ENCODE assay signal across 9 mouse cellular contexts in genomic region chr1:88658290-88658857, GRCm38 (mm10). TPM values are rescaled to one million over a fixed set of nuclear protein-coding genes. Genes with fewer than 3 reads are reported as not detected.
DNase-seq lines count a peak whose midpoint lies in the region; ATAC-seq and TF ChIP-seq lines count a peak whose summit lies in the region.
"Had no signal": no experiment of that assay in that cellular context is flagged by ENCODE, and none has a peak within 500 bp of the region (broad histone marks: within the 10 kb centered on the region; RNA-seq: fewer than 3 reads in every experiment).

No protein-coding gene starts in this region.

- DNase-seq in kidney, postnatal 10 days: peak; percentile 49
- DNase-seq in cerebellum, postnatal 36 days: peak; percentile 55 to 66
- DNase-seq in heart, postnatal 0 days (ENCODE audit: low spot score): peak; percentile 92
- peak; percentile 43 to 89 for DNase-seq in left cerebral cortex, postnatal 25 days (ENCODE audit: low spot score in 2 of 2)
- DNase-seq in right cerebral cortex, postnatal 36 days (ENCODE audit: low spot score in 2 of 2): peak; percentile 54 to 69
- no peak for DNase-seq in ovary, postnatal 36 days (ENCODE audit: low spot score)

- no peak overlapping the region for H3K9ac ChIP-seq in kidney, embryonic 15.5 days
- no peak overlapping the region for H3K9ac ChIP-seq in heart, postnatal 0 days (replicated peaks; ENCODE audit: low read depth, low read length)
- H3K9ac ChIP-seq: midbrain, embryonic 12.5 days had no signal

- H3K4me1 ChIP-seq in kidney, embryonic 15.5 days: 0 out of 2 replicates have a peak, but pooled peaks cover 2% of the 10 kb centered on the region
- peaks cover 23% of the 10 kb centered on the region for H3K4me1 ChIP-seq in heart, postnatal 0 days (ENCODE audit: control insufficient read depth, insufficient read depth)

- H3K4me2 ChIP-seq in kidney, embryonic 15.5 days: no peak overlapping the region
- H3K4me2 ChIP-seq in heart, postnatal 0 days (ENCODE audit: low read depth, low read length): no peak overlapping the region
- H3K4me2 ChIP-seq: midbrain, embryonic 12.5 days had no signal

- H3K36me3 ChIP-seq in kidney, embryonic 15.5 days: no peaks in the 10 kb centered on the region
- H3K36me3 ChIP-seq in heart, postnatal 0 days (replicated peaks; ENCODE audit: control insufficient read depth, insufficient read depth, low read length): no peaks in the 10 kb centered on the region
- H3K36me3 ChIP-seq: midbrain, embryonic 12.5 days had no signal

- no peak for TF ChIP-seq CTCF in heart, postnatal 0 days (IDR thresholded peaks at IDR 0.05; ENCODE audit: low read depth)

- H3K27me3 ChIP-seq in kidney, embryonic 15.5 days: no peaks in the 10 kb centered on the region
- no peaks in the 10 kb centered on the region for H3K27me3 ChIP-seq in heart, postnatal 0 days (ENCODE audit: control insufficient read depth, insufficient read depth, low read length)
- H3K27me3 ChIP-seq: midbrain, embryonic 12.5 days had no signal

- WGBS in kidney, embryonic 15.5 days: 64% methylated on average over 6 of the region's 6 CpGs
- WGBS in heart, postnatal 0 days: 21% methylated on average over 6 of the region's 6 CpGs

- no peak for ATAC-seq in kidney, embryonic 15.5 days (replicated peaks; ENCODE audit: low FRiP score)
- peak; percentile 88 for ATAC-seq in heart, postnatal 0 days (ENCODE audit: insufficient read depth, low read depth)
- no peak for ATAC-seq in CD4-positive, CD25-positive, alpha-beta regulatory T cell, adult 4 months

- intact Hi-C loops in left cerebral cortex, postnatal 25 days (cut with DNase I): no loop called here

- peak; percentile 98 for TF ChIP-seq EP300 in heart, postnatal 0 days (IDR thresholded peaks at IDR 0.05; ENCODE audit: low read depth)

- no peaks in the 10 kb centered on the region for H3K9me3 ChIP-seq in kidney, embryonic 15.5 days (replicated peaks)
- H3K9me3 ChIP-seq in heart, postnatal 0 days (replicated peaks; ENCODE audit: control insufficient read depth, low read length): no peaks in the 10 kb centered on the region
- H3K9me3 ChIP-seq: midbrain, embryonic 12.5 days had no signal

- no peak overlapping the region for H3K27ac ChIP-seq in kidney, embryonic 15.5 days
- peak overlapping the region; percentile 83 for H3K27ac ChIP-seq in heart, postnatal 0 days (ENCODE audit: low read depth)
- H3K27ac ChIP-seq: midbrain, embryonic 12.5 days had no signal

- H3K4me3 ChIP-seq in kidney, embryonic 15.5 days (replicated peaks): no peak overlapping the region
- H3K4me3 ChIP-seq in heart, postnatal 0 days (ENCODE audit: low read depth, low read length): no peak overlapping the region
- H3K4me3 ChIP-seq: midbrain, embryonic 12.5 days had no signal

RNA-seq across cellular contexts. Expression of gene Arl4c, which starts 43.6 kb away (rescaled TPM):
- polyA plus RNA-seq in kidney, embryonic 15.5 days (2015; fragmentation: Nextera tagmentation; extraction: Ambion mirVana): 26.9 and 27.9 TPM in 2 replicates
- total RNA-seq in heart, postnatal 0 days (2014; rRNA removed; ENCODE audit: low replicate concordance): 20.9 and 23.4 TPM in 2 replicates
- 6.0 and 6.2 TPM in 2 replicates for polyA plus RNA-seq in heart, postnatal 0 days (2015; fragmentation: Nextera tagmentation; extraction: Ambion mirVana)
- 10 to 100 TPM; 32.7 to 34.7 TPM for total RNA-seq in left cerebral cortex, postnatal 25 days (2021)
- 10 to 100 TPM; 16.0 to 19.4 TPM for polyA plus RNA-seq in CD4-positive, CD25-positive, alpha-beta regulatory T cell, adult 4 months (2017; shearing (Covaris generic))
